Mouse (Mus musculus): Measurements from ENCODE around the gene Ccdc51.
A peak's percentile ranks its signal among the peaks of the same experiment; 100 is the strongest.
"Not testable (repeated sequence)": the region's sequence is repeated elsewhere in the genome, so short reads cannot be mapped to it uniquely, and the experiment has no call there.

The Ccdc51 gene

DNA sequence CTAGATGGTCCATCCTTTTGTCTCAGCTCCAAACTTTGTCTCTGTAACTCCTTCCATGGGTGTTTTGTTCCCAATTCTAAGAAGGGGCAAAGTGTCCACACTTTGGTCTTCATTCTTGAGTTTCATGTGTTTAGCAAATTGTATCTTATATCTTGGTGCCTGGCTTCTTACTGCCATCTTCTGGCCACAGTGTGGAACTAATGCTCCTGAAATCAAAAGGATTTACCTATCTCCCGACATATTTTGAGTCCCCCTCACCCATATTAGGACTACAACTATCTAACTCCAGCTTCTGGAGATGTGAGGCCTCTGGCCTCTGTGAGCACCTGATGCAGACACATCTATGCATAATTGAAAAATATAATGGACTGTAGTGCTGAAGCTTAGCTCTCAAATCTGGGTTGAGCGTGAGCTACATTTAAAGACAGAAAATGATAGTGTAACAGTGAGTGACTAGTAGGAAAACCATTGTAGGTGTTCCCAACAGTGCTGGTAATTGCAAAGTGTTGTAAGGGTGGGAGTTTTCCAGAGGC is 40.3 kb downstream of the Ccdc51 start:
- peak; percentile 38 for DNase-seq (ENCODE audit: extremely low read depth, low read depth)

DNA sequence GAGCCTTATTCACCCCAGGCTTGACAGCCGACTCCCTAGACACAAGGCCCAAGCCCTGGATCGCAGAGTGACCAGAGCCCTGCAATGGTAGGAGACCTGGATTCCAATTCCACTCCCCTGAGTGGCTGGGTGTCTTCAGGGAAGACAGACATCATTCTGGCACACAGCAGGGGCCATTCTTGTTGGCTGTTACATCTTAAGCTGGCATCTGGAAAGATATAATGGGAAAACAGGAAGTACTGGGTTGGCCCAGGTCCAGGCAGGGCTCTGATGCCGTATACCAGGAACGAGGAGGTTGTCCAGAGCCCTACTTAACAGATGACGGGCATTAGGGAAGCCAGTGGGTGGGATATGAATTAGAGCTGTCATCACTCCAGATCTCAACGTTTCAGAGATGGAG is 41.0 kb downstream of the Ccdc51 start:
- peak; percentile 42 for DNase-seq (ENCODE audit: extremely low read depth, low read depth)

DNA sequence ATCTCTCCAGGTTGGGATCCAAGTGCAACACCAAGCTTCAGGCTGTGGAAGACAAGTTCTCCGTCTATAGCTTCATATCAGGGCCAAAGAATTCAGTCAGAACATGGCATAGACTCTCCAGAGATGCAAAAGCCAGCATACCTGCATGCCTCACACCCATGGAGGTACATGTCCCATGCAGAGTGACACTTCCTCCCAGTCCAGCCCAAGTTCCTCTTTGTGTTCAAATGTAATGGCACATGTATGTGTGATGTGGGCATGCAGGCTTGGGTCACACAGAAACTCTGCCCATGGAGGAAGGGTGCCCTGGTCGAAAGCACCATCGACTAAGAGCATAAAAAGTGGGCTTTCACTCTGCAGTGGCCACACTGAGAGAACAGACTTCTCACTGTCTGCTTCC is 41.9 kb downstream of the Ccdc51 start:
- DNase-seq (ENCODE audit: extremely low read depth, low read depth) = no peak

DNA sequence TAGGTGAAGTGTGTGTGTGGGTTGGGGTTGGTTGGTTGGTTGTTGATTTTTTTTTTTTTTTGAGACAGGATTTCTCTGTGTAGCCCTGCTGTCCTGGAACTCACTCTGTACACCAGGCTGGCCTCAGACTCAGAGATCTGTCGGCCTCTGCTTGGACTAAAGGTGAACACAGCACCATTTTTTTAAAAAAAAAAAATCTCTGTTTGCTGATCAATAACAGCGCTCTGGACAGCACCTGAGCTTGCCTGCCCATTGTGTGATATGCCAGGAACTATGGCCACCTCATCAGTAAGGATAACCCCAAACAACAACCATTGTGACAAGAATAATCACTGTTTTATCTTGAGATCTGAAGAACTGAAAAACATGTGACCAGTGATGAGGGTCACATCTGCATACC is 42.8 kb downstream of the Ccdc51 start:
- no peak for DNase-seq (ENCODE audit: extremely low read depth, low read depth)

DNA sequence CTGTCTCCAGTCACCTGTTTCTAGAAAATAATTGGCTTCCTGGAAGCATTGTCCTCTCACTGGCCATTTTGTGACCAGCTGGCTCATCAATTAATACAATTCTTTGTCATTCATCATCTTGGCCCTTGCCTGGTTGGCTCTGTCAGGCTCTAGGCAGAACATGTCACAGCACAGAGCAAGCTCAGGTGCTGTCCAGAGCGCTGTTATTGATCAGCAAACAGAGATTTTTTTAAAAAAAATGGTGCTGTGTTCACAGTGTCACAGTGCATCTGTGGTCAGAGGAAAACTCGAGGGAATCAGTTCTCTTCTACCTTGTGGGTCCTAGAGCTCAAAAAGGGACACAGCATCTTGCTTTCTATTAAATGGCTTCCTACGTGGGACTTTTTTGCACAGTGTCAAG is 43.2 kb downstream of the Ccdc51 start:
- no peak for DNase-seq (ENCODE audit: extremely low read depth, low read depth)

DNA sequence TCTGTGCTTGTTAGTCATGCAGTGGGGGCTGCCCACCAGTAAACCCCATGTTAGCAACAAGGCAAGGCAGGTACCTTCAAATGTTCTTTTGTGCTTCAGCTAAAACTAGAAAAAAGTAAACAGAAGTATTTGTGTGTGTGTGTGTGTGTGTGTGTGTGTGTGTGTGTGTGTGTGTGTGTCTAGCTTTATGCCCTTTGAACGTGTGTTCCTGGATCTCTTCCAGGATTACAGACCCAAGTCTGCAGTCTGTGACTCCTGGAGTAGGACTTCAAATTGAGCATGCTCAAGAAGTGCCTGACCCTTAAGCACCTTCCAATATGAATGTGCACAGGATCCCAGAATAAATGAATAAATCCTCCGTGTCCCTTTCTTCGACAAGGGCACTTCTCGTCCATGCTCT is 44.8 kb downstream of the Ccdc51 start:
- no peak for DNase-seq (ENCODE audit: extremely low read depth, low read depth)

DNA sequence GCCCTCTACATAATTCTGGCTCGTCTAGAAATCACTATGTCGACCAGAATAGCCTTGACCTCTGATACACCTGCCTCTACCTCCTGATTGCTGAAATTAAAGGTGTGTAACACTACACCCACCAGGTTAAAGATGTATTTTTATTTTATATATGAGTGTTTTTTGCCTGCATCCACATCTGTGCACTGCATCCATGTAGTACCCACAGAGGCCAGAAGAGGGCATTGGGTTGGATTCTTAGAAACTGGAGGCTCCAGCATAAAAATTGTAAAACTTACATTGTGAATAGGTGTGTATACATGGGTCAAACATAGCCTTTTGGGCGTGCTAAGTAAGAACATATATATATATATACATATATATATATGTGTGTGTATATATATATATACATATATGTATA is 45.9 kb downstream of the Ccdc51 start:
- DNase-seq (ENCODE audit: extremely low read depth, low read depth) = peak; percentile 13

DNA sequence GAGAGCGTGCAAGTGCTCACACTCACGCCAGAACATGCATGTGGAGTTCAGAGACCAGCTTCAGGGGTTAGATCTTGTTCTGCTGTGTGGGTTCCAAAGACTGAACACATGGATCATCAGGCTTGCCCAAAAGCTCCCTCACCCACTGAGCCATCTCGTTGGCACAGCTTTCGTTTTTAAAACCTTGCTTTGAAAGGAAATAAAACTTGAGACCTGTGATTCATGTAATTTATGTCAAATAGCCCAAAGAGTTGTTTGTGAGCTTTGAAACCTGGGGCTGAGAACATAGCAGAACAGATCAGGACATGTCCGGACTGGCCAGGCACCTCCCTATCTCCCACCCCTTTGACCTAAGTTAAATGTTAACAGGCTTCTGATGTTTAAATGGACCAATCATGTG is 47.8 kb downstream of the Ccdc51 start:
- no peak for DNase-seq (ENCODE audit: extremely low read depth, low read depth)

DNA sequence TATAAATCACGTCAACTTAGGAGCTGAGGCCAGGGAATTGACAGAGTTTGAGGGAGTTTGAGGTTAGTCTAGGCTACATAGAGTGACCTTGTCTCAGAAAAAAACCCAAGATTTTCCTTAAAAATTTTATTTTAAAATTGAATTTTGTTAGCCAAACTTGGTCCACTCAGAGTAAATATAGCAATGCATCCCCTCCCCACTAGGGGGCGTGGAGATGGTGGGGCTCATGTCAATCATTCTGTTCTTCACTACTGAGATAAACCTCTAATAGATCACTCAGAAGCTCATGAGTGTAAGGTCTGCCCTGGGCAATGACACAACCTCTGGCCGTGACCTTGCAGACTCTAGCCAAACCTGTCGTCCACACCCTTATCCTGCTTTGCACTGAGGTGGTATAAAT is 58.1 kb downstream of the Ccdc51 start:
- DNase-seq (ENCODE audit: extremely low read depth, low read depth) = not testable (repeated sequence)

Data from MEL-GATA-1-ER (cell line).